Mouse (Mus musculus): ENCODE results near the gene Brms1.
A peak's percentile ranks its signal among the peaks of the same experiment; 100 is the strongest.
"Not testable (repeated sequence)": the region's sequence is repeated elsewhere in the genome, so short reads cannot be mapped to it uniquely, and the experiment has no call there.

Gene Brms1

GRCm38 (mm10) chr19:5067040-5067799 is 26.1 kb downstream of the Brms1 start:
- DNase-seq: peak; percentile 94

GRCm38 (mm10) chr19:5067867-5068569 is 26.9 kb downstream of the Brms1 start, which contains the start of gene Cd248:
Cd248 (plus strand) TSS chr19:5068078.
- DNase-seq: peak; percentile 99

DNA sequence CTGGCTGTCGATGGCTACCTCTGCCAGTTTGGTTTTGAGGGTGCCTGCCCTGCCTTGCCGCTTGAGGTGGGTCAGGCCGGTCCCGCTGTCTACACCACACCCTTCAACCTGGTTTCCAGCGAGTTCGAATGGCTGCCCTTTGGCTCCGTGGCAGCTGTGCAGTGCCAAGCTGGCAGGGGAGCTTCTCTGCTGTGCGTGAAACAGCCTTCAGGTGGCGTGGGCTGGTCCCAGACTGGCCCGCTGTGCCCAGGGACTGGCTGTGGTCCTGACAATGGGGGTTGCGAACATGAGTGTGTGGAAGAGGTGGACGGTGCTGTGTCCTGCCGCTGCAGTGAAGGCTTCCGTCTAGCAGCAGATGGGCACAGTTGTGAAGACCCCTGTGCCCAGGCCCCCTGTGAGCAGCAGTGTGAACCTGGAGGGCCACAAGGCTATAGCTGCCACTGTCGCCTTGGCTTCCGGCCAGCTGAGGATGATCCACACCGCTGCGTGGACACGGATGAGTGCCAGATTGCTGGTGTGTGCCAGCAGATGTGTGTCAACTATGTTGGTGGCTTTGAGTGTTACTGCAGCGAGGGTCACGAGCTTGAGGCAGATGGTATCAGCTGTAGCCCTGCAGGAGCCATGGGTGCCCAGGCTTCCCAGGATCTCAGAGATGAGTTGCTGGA is 27.5 kb downstream of the Brms1 start:
- peak; percentile 95 for DNase-seq

DNA sequence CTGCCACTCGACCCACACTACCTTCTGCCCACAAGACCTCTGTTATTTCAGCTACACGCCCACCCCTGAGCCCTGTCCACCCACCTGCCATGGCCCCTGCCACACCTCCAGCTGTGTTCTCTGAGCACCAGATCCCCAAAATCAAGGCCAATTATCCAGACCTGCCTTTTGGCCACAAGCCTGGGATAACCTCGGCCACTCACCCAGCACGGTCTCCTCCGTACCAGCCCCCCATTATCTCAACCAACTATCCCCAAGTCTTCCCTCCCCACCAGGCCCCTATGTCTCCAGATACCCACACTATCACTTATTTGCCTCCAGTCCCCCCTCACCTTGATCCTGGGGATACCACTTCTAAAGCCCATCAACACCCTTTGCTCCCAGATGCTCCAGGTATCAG is 28.3 kb downstream of the Brms1 start:
- peak; percentile 90 for DNase-seq

DNA sequence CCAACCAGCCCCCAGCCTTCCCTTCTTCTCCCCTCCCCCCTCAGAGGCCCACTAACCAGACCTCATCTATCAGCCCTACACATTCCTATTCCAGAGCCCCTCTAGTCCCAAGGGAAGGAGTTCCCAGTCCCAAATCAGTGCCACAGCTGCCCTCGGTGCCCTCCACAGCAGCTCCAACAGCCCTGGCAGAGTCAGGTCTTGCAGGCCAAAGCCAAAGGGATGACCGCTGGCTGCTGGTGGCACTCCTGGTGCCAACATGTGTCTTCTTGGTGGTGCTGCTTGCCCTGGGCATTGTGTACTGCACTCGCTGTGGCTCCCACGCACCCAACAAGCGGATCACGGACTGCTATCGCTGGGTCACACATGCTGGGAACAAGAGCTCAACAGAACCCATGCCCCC is 28.8 kb downstream of the Brms1 start:
- DNase-seq: peak; percentile 94

GRCm38 (mm10) chr19:5071077-5071476 is 29.9 kb downstream of the Brms1 start:
- DNase-seq: peak; percentile 91

DNA sequence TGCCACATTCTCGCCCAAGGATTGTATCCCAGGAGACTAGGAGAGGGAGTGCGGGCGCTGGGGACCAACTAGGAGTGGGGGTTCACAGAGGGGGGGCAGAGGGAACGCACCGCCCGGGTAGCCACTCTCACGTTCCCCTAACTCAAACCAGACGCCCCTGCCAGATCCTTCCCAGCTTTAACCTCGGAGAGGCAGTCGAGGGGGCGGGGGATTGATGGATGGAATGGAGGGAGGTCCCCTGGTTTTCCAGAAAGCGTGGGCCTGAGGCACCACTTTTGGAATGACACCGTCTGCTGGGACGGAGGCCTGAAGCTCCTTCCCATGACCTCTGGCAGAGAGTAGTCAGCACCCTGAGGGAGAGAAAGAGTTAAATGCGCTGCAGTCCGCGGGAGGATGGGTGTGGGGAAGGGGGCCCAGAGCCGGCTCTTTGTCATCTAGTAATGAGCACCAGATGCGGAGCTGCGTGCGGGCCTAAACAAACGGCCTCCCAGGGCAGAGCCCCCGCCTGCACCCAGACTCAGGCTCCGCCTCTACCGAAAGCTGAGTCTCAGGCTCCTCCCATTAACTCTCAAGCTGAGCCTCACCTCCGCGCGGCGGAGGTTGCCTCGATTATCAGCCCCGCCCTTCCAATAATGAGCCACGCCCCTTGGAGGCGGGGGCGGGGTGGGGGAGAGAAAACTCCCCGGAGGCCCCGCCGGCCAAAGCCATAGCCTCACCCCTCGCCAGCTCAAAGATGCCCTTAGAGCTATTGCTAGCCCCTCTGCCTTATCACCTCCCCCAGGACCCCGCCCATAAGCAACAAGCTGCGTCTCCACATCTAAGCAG is 30.6 kb downstream of the Brms1 start:
- peak; percentile 99 for DNase-seq

DNA sequence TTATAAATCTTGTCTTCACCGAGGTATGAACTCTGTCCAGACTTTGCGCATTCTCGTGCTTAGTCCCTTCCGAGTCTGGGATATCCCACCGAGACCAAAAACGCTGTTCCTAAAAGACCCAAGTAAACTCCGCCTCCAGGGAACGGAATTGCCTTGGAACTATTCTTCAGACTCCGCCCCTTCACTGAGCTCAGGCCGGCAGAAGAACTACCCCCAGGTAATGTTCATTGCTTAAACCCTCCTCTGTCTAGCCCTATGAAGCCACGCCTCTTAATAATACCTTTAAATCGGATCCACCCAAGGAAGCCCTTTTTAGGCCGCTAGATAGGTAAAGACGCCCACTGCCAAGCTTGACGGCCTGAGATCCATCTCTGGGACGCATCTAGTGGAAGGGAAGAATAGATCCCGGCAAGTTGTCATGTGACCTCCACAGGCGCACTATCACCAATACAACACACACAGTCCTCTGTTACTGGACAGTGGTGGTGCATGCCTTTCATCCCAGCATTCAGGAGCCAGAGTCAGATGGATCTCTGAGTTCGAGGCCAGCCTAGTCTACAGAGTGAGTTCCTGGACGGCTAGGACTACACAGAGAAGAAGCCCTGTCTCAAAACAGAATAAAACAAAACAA is 31.4 kb downstream of the Brms1 start:
- peak; percentile 95 for DNase-seq

- peak; percentile 95 for DNase-seq
Measured at GRCm38 (mm10) chr19:5073028-5073427, 31.9 kb downstream of the Brms1 start.

- no peak for DNase-seq
Measured at GRCm38 (mm10) chr19:5073518-5073917, 32.4 kb downstream of the Brms1 start.

- no peak for DNase-seq
Measured at GRCm38 (mm10) chr19:5079279-5079678, 38.1 kb downstream of the Brms1 start.

DNA sequence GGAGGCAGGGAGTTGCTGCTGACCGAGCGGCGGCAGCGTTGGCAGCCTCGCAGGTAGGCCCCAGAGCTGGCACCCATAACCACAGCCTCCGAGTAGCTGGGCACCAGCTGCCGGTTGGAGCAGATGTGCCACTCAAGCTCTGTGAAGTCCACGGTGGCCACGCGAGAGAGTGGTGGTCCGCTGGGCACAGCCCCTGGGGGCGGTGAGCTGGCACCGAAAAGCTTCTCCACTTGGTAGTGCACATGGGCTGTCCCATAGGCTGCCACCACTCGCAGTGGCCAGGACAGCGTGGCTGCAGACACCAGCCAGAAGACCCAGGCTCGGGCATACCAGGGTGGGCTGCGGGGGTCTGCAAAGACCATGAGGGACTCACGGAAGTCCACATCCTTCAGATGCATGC is 40.9 kb downstream of the Brms1 start:
- DNase-seq: no peak

GRCm38 (mm10) chr19:5082596-5082995 is 41.4 kb downstream of the Brms1 start:
- no peak for DNase-seq

DNA sequence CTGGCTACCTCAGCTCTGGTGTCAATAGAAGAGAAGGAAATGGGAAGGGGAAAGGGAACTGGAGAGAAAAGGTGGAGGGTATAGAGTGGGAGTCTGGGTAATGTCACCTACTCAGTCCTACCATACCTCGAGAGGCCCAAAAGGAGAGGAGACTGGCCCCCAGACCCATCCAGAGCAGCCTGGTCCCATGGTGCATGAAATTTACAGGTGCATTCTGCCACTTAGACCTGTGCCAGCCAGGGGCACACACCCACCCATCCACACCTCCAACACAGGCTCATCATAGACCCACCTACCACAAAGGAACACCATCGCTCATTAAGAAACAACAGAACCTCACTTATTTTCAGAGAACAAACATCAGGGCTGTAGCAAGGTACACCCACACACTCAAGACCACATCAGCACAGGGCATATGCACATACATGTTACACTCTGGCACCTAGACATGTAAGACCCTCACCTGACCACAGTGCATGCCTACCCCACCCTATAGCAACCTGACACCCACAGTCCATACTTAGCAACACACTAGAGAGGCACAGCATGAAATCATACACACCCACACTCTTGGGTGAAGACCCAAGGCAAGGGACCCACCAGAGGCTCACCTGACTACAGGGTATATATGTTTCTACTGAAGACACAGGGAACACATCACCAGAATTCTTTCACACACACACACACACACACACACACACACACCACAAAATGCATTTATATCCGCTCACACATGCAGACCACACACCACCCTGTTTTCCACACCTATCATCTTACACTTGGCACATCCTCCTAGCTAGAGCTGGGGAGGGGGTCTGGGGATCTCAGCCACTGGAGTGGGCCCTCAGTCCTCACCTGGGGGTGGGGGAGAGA is 43.0 kb downstream of the Brms1 start:
- no peak for DNase-seq

GRCm38 (mm10) chr19:5084834-5085144 is 43.6 kb downstream of the Brms1 start:
- DNase-seq: peak; percentile 91

DNA sequence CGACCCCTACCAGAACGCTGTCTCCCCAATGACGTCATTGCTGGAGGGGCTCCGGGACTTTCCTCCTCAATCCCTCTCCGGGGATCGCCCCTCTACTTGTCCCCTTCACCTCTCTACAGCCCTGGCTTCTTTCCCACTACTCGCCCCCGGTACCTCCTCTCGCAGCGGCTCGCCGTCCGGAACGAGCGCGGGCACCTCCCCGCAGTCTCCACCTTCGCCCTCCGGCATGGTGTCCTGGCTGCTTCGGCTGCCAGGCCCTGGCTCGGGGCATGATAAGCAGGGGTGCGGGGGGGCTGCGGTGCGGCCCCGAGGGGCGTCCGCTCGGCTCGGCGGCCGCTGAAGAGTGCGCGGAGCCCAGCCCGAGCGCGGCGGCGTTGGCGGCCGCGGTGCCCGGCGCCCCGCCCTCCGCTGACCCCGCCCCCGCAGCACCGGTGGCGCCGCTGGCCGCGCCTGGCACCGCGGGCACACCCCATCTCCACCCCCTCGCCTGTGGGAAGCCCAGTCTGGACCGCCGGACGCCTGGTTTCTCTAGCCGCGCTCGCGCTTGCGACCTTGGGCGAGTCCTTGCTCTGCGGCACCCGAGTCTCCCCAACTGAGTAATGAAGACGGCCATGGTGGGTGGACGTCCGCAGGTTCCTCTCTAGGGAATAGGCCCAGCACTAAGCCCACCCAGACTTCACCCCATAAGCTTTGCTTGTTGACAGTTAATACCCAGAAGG is 44.1 kb downstream of the Brms1 start, which contains the start of gene Tmem151a:
TSS of gene Tmem151a (minus strand) at position 387 of the 719 bp plus-strand sequence.
- peak; percentile 94 for DNase-seq

GRCm38 (mm10) chr19:5086533-5086932 is 45.4 kb downstream of the Brms1 start:
- not testable (repeated sequence) for DNase-seq

GRCm38 (mm10) chr19:5087884-5088728 is 47.0 kb downstream of the Brms1 start, which contains the start of gene Yif1a:
Yif1a (plus strand) TSS chr19:5088538.
- peak; percentile 100 for DNase-seq

DNA sequence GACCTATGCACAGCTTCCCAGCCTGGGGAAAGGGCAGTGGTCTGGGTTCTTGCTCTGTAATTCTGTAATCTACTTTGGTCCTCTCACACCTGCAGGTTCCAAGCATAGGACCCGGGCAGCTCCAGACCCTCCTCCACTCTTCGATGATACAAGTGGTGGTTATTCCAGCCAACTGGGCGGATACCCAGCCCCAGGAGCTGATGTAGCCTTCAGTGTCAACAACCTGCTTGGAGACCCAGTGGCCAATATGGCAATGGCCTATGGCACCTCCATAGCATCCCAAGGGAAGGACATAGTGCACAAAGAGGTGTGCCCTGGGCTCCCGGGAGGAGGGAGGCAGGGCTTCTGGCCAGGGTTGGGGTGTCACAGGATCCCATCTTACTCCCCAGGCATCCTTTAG is 48.2 kb downstream of the Brms1 start:
- DNase-seq: peak; percentile 93

- DNase-seq: peak; percentile 91
Measured at GRCm38 (mm10) chr19:5092083-5092482, 50.9 kb downstream of the Brms1 start.
